Mouse (Mus musculus): ENCODE measurements around the gene Mgll. TPM values are rescaled to one million over a fixed set of nuclear protein-coding genes. Genes with fewer than 3 reads are reported as not detected.

Mgll gene
- polyA plus RNA-seq, 1 experiment from 2014 or later = 13.6 TPM

DNA sequence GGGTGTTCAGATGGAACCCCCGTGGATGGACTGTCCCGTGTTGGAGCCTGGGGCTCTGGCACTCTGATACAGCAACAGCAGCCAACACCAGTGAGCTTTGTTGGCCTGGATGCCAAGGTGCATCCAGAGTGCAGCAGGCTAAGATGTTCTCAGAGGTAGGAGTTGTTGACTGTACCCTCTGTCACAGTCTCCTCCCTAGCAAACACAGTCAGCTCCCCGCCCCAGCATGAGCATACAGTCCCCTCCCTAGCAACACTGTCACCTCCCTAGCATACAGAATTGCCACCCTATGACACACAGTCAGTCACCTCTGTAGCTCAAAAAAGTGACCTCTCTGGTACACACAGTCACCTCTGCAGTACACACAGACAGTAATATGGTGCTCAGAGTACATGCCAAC, 92.7 kb downstream of the Mgll start:
- Histone ChIP-seq H3K4me2 (replicated peaks) (no peak overlapping the region), H3K36me3 (no peaks in the 10 kb centered on the region), H3K4me1 (peaks cover 4% of the 10 kb centered on the region; the same call in 1 of the 2 replicates), H3K27me3 (no peaks in the 10 kb centered on the region), H3K9me3 (no peaks in the 10 kb centered on the region), H3K27ac (no peak overlapping the region), H3K4me3 (no peak overlapping the region), H3K9ac (no peak overlapping the region)
- no peak for ATAC-seq (ENCODE audit: low FRiP score, low read depth)
- WGBS = 80% methylated on average over 3 of the region's 3 CpGs

DNA sequence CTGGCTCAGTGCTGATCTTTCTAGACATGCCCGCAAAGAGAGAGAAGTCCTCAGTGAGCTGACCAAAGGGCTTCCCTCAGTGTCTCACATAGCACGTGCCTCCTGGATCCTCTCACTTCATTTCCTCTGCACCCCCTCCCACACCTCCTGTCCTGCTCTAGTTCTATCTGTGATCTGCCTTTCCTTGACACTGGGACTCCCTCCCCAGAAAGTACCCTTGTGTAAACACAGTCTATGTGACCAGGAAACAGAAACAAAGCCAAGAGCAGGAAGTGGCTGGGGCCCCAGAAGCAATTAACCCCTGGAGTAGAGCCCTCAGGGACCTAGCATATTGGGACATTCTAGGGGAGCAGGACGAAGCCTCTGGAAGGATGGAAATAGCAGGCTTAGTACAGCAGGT, 96.6 kb downstream of the Mgll start:
- Histone ChIP-seq H3K9ac (no peak overlapping the region), H3K9me3 (no peaks in the 10 kb centered on the region), H3K27me3 (no peaks in the 10 kb centered on the region), H3K4me3 (no peak overlapping the region), H3K4me2 (replicated peaks) (no peak overlapping the region), H3K4me1 (no peaks in the 10 kb centered on the region), H3K36me3 (no peaks in the 10 kb centered on the region), H3K27ac (no peak overlapping the region)
- WGBS = 35% methylated on average over 3 of the region's 3 CpGs
- no peak for ATAC-seq (ENCODE audit: low FRiP score, low read depth)

DNA sequence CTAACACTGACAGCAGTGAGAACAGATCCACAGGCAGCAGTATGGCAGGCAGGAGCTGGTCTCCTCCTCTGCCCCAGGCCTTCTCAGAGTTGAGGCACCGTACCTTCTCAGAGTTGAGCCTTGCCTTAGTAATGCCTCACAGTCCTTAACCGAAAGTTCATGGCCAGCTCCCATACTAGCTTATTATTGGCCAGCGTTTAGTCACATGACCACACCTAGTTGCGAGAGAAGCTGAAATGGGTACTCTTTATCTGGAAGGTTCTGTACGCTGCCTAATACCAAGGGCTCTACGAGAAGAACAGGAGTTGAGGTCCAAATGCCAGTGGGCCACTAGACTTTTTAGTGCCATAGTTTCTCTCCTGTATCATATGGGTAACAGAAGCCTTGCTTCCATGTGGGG, 97.1 kb downstream of the Mgll start:
- WGBS = 92% methylated on average over 6 of the region's 6 CpGs
- ATAC-seq (ENCODE audit: low FRiP score, low read depth) = no peak
- H3K9me3 ChIP-seq = no peaks in the 10 kb centered on the region
- no peak overlapping the region for H3K4me2 ChIP-seq (replicated peaks)
- H3K4me1 ChIP-seq = peaks cover 1% of the 10 kb centered on the region; the same call in 1 of the 2 replicates
- H3K4me3 ChIP-seq = no peak overlapping the region
- no peaks in the 10 kb centered on the region for H3K27me3 ChIP-seq
- no peak overlapping the region for H3K9ac ChIP-seq
- no peak overlapping the region for H3K27ac ChIP-seq
- H3K36me3 ChIP-seq = no peaks in the 10 kb centered on the region

DNA sequence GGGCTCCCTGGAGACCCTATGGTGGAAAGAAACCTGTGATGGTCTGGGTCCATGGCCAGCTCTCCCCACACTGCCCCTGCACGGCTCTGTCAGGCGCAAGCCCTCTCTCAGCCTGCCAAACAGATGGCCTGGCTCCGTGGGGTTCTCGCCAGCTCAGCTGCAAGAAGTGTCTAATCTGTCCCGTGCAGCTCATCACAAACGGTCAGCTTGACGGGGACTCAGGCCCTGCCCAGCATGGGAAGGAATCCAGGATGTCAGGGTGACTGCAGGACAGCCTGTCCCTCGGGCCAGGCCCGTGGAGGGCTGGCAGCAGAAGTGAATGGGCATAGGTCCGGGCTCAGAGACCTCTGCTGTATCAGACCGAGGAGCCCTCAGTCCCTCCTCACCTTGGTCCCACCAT, 97.7 kb downstream of the Mgll start:
- Histone ChIP-seq H3K9me3 (no peaks in the 10 kb centered on the region), H3K36me3 (no peaks in the 10 kb centered on the region), H3K4me2 (replicated peaks) (no peak overlapping the region), H3K27ac (no peak overlapping the region), H3K4me3 (no peak overlapping the region), H3K27me3 (no peaks in the 10 kb centered on the region), H3K9ac (no peak overlapping the region), H3K4me1 (peaks cover 7% of the 10 kb centered on the region)
- WGBS = 72% methylated on average over 11 of the region's 11 CpGs
- no peak for ATAC-seq (ENCODE audit: low FRiP score, low read depth)

DNA sequence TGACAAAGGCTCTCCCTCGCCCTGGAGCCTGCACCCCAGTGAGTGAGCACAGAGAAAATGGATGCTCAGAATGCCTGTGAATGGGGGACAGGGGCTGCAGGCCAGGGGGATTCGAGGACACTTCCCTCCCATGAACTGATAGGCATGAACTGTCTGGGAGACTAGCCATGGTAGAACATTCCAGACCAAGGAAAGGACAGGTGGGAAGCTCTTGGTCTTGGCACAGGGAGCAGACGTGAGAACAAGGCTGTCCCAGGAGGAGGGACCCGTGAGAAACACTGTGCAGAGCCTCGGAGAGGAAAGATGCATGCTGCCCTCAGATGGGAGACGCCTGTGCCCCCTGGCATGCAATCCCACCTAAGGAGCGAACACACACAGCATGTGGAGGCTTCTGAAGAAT, 100.0 kb downstream of the Mgll start:
- ATAC-seq (ENCODE audit: low FRiP score, low read depth) = no peak
- no peaks in the 10 kb centered on the region for H3K9me3 ChIP-seq
- 66% methylated on average over 7 of the region's 7 CpGs for WGBS
- no peak overlapping the region for H3K9ac ChIP-seq
- no peak overlapping the region for H3K4me2 ChIP-seq (replicated peaks)
- H3K4me1 ChIP-seq = peaks cover 11% of the 10 kb centered on the region
- H3K4me3 ChIP-seq = no peak overlapping the region
- no peaks in the 10 kb centered on the region for H3K27me3 ChIP-seq
- no peak overlapping the region for H3K27ac ChIP-seq
- H3K36me3 ChIP-seq = no peaks in the 10 kb centered on the region

DNA sequence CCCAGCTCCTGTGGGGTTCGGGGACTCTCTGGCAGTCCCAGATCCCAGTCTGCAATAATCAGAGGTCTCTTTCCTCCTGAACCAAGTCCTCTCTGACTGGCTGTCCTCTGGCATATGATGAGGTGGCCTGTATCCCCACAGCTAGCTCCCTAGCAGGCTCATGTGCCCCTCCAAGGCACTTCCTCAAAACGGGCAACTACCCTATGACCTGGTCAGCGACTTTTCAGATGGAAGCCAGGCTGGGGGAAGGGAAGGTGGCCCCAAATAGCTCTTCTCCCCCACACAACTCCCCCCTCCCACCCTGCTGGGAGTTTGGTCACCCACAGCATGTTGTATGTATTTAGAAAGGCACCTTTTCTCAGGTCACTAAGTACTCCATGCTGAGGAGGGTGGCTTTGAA, 101.9 kb downstream of the Mgll start:
- peaks cover 11% of the 10 kb centered on the region for H3K4me1 ChIP-seq
- WGBS = 43% methylated on average over 3 of the region's 3 CpGs
- H3K4me3 ChIP-seq = no peak overlapping the region
- H3K9me3 ChIP-seq = no peaks in the 10 kb centered on the region
- no peaks in the 10 kb centered on the region for H3K27me3 ChIP-seq
- H3K27ac ChIP-seq = no peak overlapping the region
- no peak overlapping the region for H3K9ac ChIP-seq
- no peak overlapping the region for H3K4me2 ChIP-seq (replicated peaks)
- no peaks in the 10 kb centered on the region for H3K36me3 ChIP-seq
- ATAC-seq (ENCODE audit: low FRiP score, low read depth) = no peak

DNA sequence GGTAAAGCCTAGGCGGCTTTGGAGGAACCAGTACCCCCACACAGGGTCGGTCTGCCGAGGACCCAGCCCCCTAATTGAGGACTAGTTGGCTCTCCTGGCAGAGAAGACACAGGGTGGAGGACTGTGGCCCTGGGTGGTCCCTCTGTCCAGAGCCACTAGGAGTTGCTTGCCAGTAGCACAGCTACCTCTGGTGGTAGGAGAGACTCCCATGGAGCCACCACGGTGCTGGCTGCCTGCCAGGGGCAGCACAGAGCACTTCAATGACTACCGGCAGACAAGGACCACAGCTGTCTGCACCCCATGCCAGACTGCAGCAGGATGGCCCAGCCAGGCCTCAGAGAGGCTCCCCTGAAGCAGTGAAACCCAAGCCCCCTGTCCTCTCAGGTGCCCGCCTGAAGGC, 102.3 kb downstream of the Mgll start:
- Histone ChIP-seq H3K4me1 (peaks cover 14% of the 10 kb centered on the region), H3K36me3 (no peaks in the 10 kb centered on the region), H3K9me3 (no peaks in the 10 kb centered on the region), H3K27ac (no peak overlapping the region), H3K4me2 (replicated peaks) (no peak overlapping the region), H3K27me3 (no peaks in the 10 kb centered on the region), H3K4me3 (no peak overlapping the region), H3K9ac (no peak overlapping the region)
- ATAC-seq (ENCODE audit: low FRiP score, low read depth) = peak; percentile 53
- 19% methylated on average over 6 of the region's 6 CpGs for WGBS

DNA sequence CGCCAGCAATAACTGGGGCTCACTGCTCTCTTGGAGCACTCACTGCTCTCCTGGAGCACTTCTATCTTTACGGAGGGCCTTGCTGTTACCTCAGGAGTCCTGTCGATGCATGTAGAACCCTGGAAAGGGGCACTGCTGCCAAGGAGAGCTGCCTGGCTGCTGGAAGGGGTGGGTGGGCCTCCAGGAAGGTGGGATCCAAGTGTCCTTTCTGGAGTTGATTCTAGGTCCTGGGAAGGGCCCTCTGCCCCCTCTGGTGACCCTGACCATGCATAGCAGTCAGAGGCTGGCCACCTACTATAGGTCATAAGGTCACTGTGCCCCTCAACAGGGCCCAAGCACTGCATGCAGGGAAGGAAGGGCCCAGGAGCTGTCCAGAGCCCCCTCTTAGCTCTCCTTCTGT, 102.8 kb downstream of the Mgll start:
- whole genome bisulfite sequencing = 62% methylated on average over 3 of the region's 3 CpGs
- Histone ChIP-seq H3K9me3 (no peaks in the 10 kb centered on the region), H3K4me1 (peaks cover 14% of the 10 kb centered on the region), H3K9ac (no peak overlapping the region), H3K4me3 (no peak overlapping the region), H3K27me3 (no peaks in the 10 kb centered on the region), H3K27ac (no peak overlapping the region), H3K36me3 (no peaks in the 10 kb centered on the region), H3K4me2 (replicated peaks) (no peak overlapping the region)
- no peak; the same call in 1 of the 2 replicates for ATAC-seq (ENCODE audit: low FRiP score, low read depth)

DNA sequence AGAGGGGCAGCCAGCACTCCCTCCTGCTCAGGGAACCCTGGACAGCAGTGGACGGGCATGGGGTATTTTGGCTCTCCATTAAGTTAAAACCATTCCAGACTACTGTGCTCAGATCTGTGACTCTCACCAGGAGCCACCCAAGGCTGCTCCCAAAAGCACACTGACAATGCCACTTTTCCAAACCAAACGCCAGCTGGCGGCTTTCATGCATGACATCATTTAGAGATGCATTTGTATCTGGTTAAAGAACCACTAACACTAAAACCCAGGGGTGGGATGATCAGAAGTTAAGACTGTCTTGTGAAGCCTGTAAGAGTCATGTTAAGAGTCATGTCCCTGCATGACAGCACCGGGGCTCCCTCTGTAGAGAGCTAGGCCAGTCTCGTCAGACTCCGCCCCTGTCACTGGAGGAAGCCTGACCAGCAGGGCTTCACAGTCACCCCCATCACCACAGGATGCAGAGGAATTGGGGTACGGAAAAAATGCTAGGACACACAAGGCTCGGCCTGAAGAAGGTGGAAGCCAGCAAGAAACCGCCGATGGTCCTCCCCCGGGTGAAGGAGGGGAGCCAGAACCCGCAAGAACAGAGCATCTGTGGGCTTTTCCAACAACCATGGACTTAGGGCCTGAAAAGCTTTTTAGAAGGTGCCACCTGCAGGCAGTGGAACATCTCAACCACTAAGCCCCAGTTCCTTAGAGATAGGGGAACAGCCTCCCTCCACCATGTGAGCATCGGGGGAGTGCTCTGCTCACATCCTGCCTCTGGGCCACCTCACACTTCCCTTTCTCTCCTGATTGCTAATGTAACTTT, 103.4 kb downstream of the Mgll start:
- peaks cover 14% of the 10 kb centered on the region for H3K4me1 ChIP-seq
- no peaks in the 10 kb centered on the region for H3K27me3 ChIP-seq
- no peak overlapping the region for H3K27ac ChIP-seq
- ATAC-seq (ENCODE audit: low FRiP score, low read depth) = no peak
- no peaks in the 10 kb centered on the region for H3K9me3 ChIP-seq
- no peak overlapping the region for H3K9ac ChIP-seq
- WGBS = 62% methylated on average over 13 of the region's 13 CpGs
- H3K4me2 ChIP-seq (replicated peaks) = no peak overlapping the region
- H3K36me3 ChIP-seq = no peaks in the 10 kb centered on the region
- H3K4me3 ChIP-seq = no peak overlapping the region

DNA sequence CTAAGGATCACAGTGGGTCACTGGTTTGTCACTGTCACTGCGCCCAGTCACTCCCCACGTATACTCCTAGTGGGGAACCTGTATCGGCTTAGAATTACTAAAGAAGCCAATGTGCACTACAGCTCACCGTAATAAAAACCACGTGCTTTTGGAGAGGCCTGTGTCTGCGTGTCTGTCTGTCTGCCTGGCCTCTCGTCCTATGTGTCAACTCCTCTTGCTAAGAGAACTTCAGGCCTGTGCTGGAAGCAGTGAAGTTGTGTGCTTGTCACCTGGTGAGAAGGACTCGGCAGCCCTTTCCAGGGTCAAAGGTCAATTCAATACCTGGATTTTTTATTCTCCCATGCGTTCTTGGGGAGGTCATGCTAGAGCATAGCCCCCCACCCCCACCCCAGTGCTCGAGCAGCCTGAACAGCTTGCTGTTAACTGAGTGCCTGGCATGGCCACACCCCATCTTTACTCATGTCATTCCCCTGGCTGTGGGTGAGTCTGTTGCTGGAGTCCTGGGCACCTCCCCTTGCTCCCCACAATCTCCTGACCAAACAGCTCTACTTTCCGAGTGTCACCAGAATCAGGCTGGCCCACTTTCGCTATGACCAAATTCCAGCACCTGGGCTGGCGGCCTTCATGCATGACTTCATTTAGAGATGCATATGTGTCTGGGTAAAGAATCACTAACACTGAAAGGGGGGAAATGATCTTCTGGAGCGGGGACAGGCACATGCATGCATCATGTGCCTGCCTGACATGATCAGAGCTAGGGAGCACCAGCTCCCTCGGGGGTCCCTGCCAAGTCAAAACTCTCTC, 104.2 kb downstream of the Mgll start:
- H3K4me3 ChIP-seq = no peak overlapping the region
- 61% methylated on average over 15 of the region's 15 CpGs for WGBS
- no peak overlapping the region for H3K27ac ChIP-seq
- no peaks in the 10 kb centered on the region for H3K36me3 ChIP-seq
- H3K4me1 ChIP-seq = peaks cover 14% of the 10 kb centered on the region
- no peaks in the 10 kb centered on the region for H3K9me3 ChIP-seq
- H3K9ac ChIP-seq = no peak overlapping the region
- no peak overlapping the region for H3K4me2 ChIP-seq (replicated peaks)
- H3K27me3 ChIP-seq = no peaks in the 10 kb centered on the region
- ATAC-seq (ENCODE audit: low FRiP score, low read depth) = no peak

DNA sequence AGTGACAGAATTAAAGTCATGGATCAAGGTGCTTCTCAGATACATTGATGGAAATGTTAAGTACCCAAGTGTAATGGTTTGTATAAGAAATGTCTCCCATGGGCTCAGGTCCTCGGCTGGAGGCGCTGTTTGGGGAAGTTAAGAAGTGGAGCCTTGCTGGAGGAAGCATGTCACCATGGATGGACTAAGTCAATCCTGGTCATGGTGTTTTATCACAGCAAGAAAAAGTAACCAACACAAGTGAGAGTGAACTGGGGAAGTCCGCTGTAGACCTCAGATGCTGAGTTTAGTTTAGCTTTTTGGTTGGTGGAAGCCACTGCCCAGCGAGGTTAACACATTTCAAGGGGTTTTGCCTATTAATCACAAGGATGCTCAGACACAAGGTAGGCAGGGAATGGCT, 105.4 kb downstream of the Mgll start:
- Histone ChIP-seq H3K9ac (no peak overlapping the region), H3K27me3 (no peaks in the 10 kb centered on the region), H3K4me2 (replicated peaks) (no peak overlapping the region), H3K9me3 (no peaks in the 10 kb centered on the region), H3K4me1 (peaks cover 14% of the 10 kb centered on the region), H3K36me3 (no peaks in the 10 kb centered on the region), H3K4me3 (no peak overlapping the region), H3K27ac (no peak overlapping the region)
- 85% methylated on average over 4 of the region's 4 CpGs for WGBS
- no peak for ATAC-seq (ENCODE audit: low FRiP score, low read depth)

DNA sequence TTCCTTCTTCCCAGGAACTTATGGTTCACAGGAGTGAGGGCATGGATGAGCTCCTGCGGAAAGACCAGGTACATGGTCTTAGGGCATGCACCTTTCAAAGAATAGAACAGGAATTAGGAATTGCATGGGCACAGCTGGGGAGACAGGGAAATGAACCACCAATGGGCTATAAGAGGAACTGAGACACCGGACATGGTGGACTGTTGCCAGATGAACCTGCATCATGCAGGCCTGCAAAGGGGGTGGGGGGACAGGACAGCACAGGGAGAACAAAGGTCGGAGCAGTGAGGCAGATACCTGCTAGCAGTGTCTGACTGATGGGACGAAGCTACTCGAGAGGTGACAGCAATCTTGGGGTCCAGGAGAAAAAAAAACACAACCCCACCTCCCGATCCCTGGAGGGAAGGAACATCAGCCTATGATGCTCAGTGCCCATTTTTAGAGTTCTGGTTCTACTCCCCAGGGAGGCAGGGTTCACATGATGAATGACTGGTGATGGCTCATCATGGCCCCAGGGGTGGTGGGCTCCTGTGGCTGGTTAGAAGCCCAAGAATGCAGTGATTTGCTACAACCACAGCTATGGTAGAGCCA, 106.0 kb downstream of the Mgll start:
- Histone ChIP-seq H3K9ac (no peak overlapping the region), H3K4me1 (peaks cover 14% of the 10 kb centered on the region), H3K27ac (no peak overlapping the region), H3K9me3 (no peaks in the 10 kb centered on the region), H3K4me2 (replicated peaks) (no peak overlapping the region), H3K27me3 (no peaks in the 10 kb centered on the region), H3K4me3 (no peak overlapping the region), H3K36me3 (peaks cover 4% of the 10 kb centered on the region; the same call in 1 of the 2 replicates)
- no peak for ATAC-seq (ENCODE audit: low FRiP score, low read depth)
- 85% methylated on average over 6 of the region's 6 CpGs for WGBS
